Mouse (Mus musculus): Measurements from ENCODE around the gene Il6ra. TPM values are rescaled to one million over a fixed set of nuclear protein-coding genes. Genes with fewer than 3 reads are reported as not detected.

Il6ra gene
- total RNA-seq, 2 experiments from 2014 or later, result 5.9 to 6.1 TPM

- H3K27ac ChIP-seq, result no peak overlapping the region
- DNase-seq (ENCODE audit: low spot score in 2 of 2), result no peak
- no peak overlapping the region for H3K4me3 ChIP-seq
- TF ChIP-seq CTCF (conservative IDR thresholded peaks at IDR 0.05), result peak; percentile 26
Measured at GRCm38 (mm10) chr3:89879326-89879725, 33.7 kb downstream of the Il6ra start.

DNA sequence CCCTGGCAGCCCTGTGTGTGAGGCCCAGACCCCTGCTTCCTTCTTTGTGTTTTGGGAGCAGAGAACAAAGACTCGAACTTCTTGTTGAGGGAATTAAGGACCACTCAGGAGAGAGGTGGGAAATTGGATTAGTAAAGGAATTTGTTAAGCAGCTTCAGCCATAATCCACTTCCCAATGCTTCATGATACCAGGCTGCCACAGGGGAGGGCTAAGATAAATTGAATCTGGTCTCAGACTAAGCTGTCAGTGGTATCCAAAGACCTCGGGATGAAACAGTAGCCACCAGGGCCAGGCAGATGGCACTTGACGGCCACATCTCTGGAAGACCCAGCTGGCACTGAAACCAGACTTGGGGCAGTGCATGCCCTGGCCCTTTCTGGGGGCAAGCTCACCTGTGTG, 34.5 kb downstream of the Il6ra start:
- no peak for DNase-seq (ENCODE audit: low spot score in 2 of 2)
- TF ChIP-seq CTCF (conservative IDR thresholded peaks at IDR 0.05), result no peak
- H3K27ac ChIP-seq, result no peak overlapping the region
- no peak overlapping the region for H3K4me3 ChIP-seq

- no peak for TF ChIP-seq CTCF (conservative IDR thresholded peaks at IDR 0.05)
- Histone ChIP-seq H3K27ac (no peak overlapping the region), H3K4me3 (no peak overlapping the region)
- no peak for DNase-seq (ENCODE audit: low spot score in 2 of 2)
Measured at GRCm38 (mm10) chr3:89877129-89877528, 35.9 kb downstream of the Il6ra start.

- H3K4me3 ChIP-seq, result no peak overlapping the region
- no peak overlapping the region for H3K27ac ChIP-seq
- no peak for DNase-seq (ENCODE audit: low spot score in 2 of 2)
- no peak for TF ChIP-seq CTCF (conservative IDR thresholded peaks at IDR 0.05)
Measured at GRCm38 (mm10) chr3:89876469-89876868, 36.5 kb downstream of the Il6ra start.

DNA sequence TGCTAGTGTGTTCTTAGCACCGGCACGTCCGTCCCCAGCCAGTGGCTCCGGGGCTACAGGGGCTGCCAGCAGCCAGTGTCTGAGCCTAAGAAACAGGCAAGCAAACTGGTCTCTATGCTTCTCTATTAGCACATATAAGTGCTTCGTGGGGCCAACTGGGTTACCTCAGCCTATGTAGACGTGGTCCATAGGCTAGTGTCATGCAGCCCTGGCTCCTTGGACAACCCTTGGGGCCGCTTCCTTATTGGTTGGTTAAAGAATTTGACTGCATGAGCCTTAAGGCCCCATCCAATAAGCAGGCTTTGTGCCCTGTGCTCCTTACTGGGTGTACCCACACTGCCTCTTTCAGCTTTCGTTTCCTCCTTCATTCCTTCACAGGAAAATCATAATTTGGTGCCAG, 37.2 kb downstream of the Il6ra start:
- no peak for DNase-seq (ENCODE audit: low spot score in 2 of 2)
- Histone ChIP-seq H3K4me3 (no peak overlapping the region), H3K27ac (0 out of 2 replicates have a peak overlapping the region, but pooled peaks have one; percentile 23)
- TF ChIP-seq CTCF (conservative IDR thresholded peaks at IDR 0.05), result no peak

GRCm38 (mm10) chr3:89875021-89875420, 38.0 kb downstream of the Il6ra start:
- Histone ChIP-seq H3K27ac (0 out of 2 replicates have a peak overlapping the region, but pooled peaks have one; percentile 6), H3K4me3 (no peak overlapping the region)
- no peak for DNase-seq (ENCODE audit: low spot score in 2 of 2)
- no peak for TF ChIP-seq CTCF (conservative IDR thresholded peaks at IDR 0.05)

DNA sequence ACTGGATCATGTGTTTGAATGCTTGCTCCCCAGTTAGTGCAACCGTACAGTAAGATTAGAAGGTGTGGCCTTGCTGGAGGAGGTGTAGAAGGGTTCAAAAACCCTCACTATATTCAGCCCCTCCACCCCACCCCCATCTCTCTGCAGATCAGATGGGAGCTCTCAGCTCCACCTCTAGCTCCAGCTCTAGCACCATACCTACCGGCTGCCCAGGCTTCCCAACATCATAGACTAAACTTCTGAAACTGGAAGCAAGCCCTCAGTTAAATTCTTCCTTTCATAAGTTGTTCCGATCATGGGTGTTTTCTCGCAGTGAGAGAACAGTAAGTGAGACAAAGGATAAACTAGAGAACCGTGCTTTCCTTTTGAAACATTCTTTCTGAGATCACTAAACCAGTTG, 38.9 kb downstream of the Il6ra start:
- Histone ChIP-seq H3K27ac (0 out of 2 replicates have a peak overlapping the region, but pooled peaks have one; percentile 6), H3K4me3 (no peak overlapping the region)
- DNase-seq (ENCODE audit: low spot score in 2 of 2), result no peak
- TF ChIP-seq CTCF (conservative IDR thresholded peaks at IDR 0.05), result no peak

- Histone ChIP-seq H3K27ac (peak overlapping the region; percentile 51; the same call in 1 of the 2 replicates), H3K4me3 (no peak overlapping the region)
- TF ChIP-seq CTCF (conservative IDR thresholded peaks at IDR 0.05), result no peak
- peak in 1 of 2 experiments; percentile 25 for DNase-seq (ENCODE audit: low spot score in 2 of 2)
Measured at GRCm38 (mm10) chr3:89872684-89873083, 40.3 kb downstream of the Il6ra start.

- Histone ChIP-seq H3K4me3 (no peak overlapping the region), H3K27ac (peak overlapping the region; percentile 51; the same call in 1 of the 2 replicates)
- no peak for TF ChIP-seq CTCF (conservative IDR thresholded peaks at IDR 0.05)
- no peak for DNase-seq (ENCODE audit: low spot score in 2 of 2)
Measured at GRCm38 (mm10) chr3:89872209-89872608, 40.8 kb downstream of the Il6ra start.

DNA sequence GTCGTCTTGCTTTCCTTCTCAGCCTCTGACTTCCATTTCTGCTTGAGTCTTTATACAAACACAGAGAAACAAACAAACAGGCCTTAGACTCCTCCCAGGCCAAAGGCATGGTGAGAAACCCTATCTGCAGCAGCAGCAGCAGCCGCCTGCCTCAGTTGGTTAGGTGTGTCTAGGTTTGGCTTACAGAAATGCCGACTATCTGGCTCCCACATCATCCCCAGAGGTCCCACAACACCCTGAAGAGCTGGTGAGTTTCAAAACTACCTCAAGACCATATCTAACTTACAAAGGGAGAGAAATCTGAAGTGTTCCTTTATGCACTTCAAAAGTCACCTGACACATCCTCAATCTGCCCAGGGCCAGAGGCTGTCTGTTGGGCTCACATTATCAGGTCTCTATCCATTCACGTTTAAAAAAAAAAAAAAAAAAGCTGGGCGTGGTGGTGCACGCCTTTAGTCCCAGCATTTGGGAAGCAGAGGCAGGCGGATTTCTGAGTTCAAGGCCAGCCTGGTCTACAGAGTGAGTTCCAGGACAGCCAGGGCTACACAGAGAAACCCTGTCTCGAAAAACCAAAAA, 41.6 kb downstream of the Il6ra start:
- Histone ChIP-seq H3K27ac (no peak overlapping the region), H3K4me3 (no peak overlapping the region)
- TF ChIP-seq CTCF (conservative IDR thresholded peaks at IDR 0.05), result no peak
- no peak for DNase-seq (ENCODE audit: low spot score in 2 of 2)

- Histone ChIP-seq H3K4me3 (no peak overlapping the region), H3K27ac (0 out of 2 replicates have a peak overlapping the region, but pooled peaks have one; percentile 28)
- DNase-seq (ENCODE audit: low spot score in 2 of 2), result no peak
- TF ChIP-seq CTCF (conservative IDR thresholded peaks at IDR 0.05), result no peak
Measured at GRCm38 (mm10) chr3:89870472-89871271, 42.3 kb downstream of the Il6ra start.

DNA sequence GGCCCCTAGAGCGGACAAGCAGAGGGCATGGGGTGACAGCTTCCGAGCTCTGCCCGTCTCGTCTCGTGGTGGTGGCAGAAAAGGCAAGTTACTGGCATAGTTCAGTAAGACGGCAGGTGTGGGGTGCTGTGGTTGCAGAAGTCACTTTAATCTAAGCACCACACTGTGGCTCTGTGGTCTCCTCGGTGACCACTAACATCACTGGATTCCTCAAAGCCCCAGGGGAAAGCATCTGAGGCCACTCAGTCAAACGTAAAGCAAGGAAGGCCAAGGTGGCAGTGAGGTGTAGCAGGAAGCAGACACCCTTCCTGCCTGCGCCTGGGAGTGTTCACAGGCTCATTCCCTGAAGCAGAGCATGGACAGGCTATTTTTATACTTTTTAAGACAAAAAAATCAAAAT, 43.4 kb downstream of the Il6ra start:
- Histone ChIP-seq H3K27ac (0 out of 2 replicates have a peak overlapping the region, but pooled peaks have one; percentile 32), H3K4me3 (no peak overlapping the region)
- TF ChIP-seq CTCF (conservative IDR thresholded peaks at IDR 0.05), result no peak
- DNase-seq (ENCODE audit: low spot score in 2 of 2), result no peak

GRCm38 (mm10) chr3:89868956-89869355, 44.0 kb downstream of the Il6ra start:
- DNase-seq (ENCODE audit: low spot score in 2 of 2), result no peak
- no peak for TF ChIP-seq CTCF (conservative IDR thresholded peaks at IDR 0.05)
- Histone ChIP-seq H3K4me3 (no peak overlapping the region), H3K27ac (peak overlapping the region; percentile 59; the same call in 1 of the 2 replicates)

Data from layer of hippocampus, adult 2 months (tissue).